Mouse (Mus musculus) kidney, embryonic 14.5 days (tissue): Measurements from ENCODE around the gene Letm1. TPM values are rescaled to one million over a fixed set of nuclear protein-coding genes. Genes with fewer than 3 reads are reported as not detected.
A peak's percentile ranks its signal among the peaks of the same experiment; 100 is the strongest.

Experiments used
- ATAC-seq: fragments of 200-750 bp; cut with Nextera tagmentation; 2 replicates; pipeline ENCODE4 v1.8.0; 2017; ENCODE audit warnings: moderate number of reproducible peaks, mild to moderate bottlenecking, moderate TSS enrichment, moderate library complexity; ENCODE audit not compliant: low FRiP score, low TSS enrichment
- H3K27ac ChIP-seq: fragments of 300-500 bp; sonication (generic); 2 replicates; pipeline ENCODE4 v1.5.1; 2014; ENCODE audit warnings: low read depth, mild to moderate bottlenecking, low read length, moderate library complexity, mixed read lengths
- H3K27me3 ChIP-seq: fragments of 300-500 bp; sonication (generic); 2 replicates; pipeline ENCODE4 v1.6.1; 2014; ENCODE audit warnings: mild to moderate bottlenecking, low read length; ENCODE audit not compliant: control insufficient read depth, insufficient read depth
- H3K36me3 ChIP-seq: fragments of 300-500 bp; sonication (generic); 2 replicates; pipeline ENCODE4 v1.6.1; 2014; ENCODE audit warnings: low read length, mixed read lengths; ENCODE audit not compliant: control insufficient read depth, insufficient read depth
- H3K4me1 ChIP-seq: fragments of 300-500 bp; sonication (generic); 2 replicates; pipeline ENCODE4 v1.6.1; 2014; ENCODE audit warnings: low read length, mixed read lengths; ENCODE audit not compliant: control insufficient read depth, insufficient read depth
- H3K4me2 ChIP-seq: fragments of 300-500 bp; sonication (generic); replicated peaks from 2 replicates; pipeline ENCODE4 v1.6.1; 2014; ENCODE audit warnings: low read depth, mild to moderate bottlenecking, low read length
- H3K4me3 ChIP-seq: fragments of 300-500 bp; sonication (generic); 2 replicates; pipeline ENCODE4 v1.5.1; 2014; ENCODE audit warnings: mild to moderate bottlenecking, low read length
- H3K9ac ChIP-seq: fragments of 300-500 bp; sonication (generic); 2 replicates; pipeline ENCODE4 v1.6.1; 2014; ENCODE audit warnings: low read depth, mild to moderate bottlenecking, low read length, moderate library complexity
- H3K9me3 ChIP-seq: fragments of 300-500 bp; sonication (generic); 2 replicates; pipeline ENCODE4 v1.6.1; 2016; ENCODE audit warnings: low read length; ENCODE audit not compliant: control insufficient read depth
- WGBS: fragments of 180-500 bp; shearing (Covaris S2); extraction: QIAGEN DNeasy Blood & Tissue Kit; methylation state at CpG from one replicate; pipeline ENCODE4 v1.1.7; 2014; 5-methylcytosine and 5-hydroxymethylcytosine counted together
- polyA plus RNA-seq: library from polyadenylated mRNA; unstranded; fragments of >200 nt; fragmentation: Nextera tagmentation; extraction: Ambion mirVana; gene quantifications from 2 replicates; pipeline ENCODE4 v1.2.1, GENCODE M21; 2014

Letm1 gene
- polyA plus RNA-seq, 1 experiment from 2014 or later = 51.1 TPM

DNA sequence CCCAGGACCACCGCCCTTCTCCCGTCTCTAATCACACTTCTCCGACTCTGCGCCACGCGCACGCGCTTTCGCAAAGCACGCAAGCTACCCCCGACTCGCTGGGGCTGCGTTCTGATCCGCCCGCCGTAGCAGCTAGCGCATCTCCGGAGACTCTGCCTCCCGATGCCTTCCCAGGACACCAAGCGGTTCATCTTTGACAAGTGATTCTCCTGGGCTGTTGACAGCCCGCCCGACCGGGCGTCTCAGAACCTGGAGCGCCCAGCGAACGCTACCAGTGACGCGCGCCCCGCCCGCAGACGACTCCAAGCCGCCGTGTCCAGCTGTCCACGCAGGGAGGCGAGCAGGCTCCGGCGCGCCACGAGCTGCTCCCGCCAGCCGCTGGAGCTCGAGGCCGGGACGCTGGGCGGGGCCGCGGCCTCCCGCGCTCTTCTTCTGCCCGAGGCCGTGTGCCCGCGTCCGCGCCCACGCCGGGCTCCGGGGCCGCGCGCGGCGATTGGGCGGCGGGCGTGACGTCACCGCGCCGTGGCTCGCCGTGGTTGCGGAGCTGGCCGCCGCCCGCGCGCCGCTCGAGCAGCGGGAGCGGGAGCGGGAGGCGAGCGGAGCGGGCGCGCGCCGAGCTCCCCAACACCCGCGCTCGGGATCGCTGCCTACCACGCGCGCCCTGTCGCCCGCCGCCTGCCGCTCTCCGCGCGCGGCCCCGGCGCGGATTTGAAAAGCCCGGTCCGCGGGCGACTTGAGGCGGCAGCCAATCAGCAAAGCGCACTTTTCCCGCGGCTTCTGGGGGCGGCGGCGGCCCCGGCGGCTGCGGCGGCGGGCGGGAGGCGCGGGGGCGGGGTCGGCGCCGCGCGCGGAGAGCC is 37.5 kb upstream of the Letm1 start, which contains the start of gene Nsd2:
Gene Nsd2, plus strand, starts transcription at position 850 of the 857 bp plus-strand sequence.
- peak within 1 kb of the TSS; percentile 98 for H3K9ac ChIP-seq
- peak within 1 kb of the TSS; percentile 99 for H3K4me3 ChIP-seq
- H3K4me1 ChIP-seq = peaks cover 32% of the 10 kb centered on the region
- ATAC-seq = peak; percentile 86
- H3K27ac ChIP-seq = peak within 1 kb of the TSS; percentile 98
- no peaks in the 10 kb centered on the region for H3K9me3 ChIP-seq
- under 1% methylated on average over 87 of the region's 136 CpGs for WGBS
- H3K4me2 ChIP-seq = peak within 1 kb of the TSS; percentile 90
- peaks cover 4% of the 10 kb centered on the region; the same call in 1 of the 2 replicates for H3K36me3 ChIP-seq
- no peaks in the 10 kb centered on the region for H3K27me3 ChIP-seq

DNA sequence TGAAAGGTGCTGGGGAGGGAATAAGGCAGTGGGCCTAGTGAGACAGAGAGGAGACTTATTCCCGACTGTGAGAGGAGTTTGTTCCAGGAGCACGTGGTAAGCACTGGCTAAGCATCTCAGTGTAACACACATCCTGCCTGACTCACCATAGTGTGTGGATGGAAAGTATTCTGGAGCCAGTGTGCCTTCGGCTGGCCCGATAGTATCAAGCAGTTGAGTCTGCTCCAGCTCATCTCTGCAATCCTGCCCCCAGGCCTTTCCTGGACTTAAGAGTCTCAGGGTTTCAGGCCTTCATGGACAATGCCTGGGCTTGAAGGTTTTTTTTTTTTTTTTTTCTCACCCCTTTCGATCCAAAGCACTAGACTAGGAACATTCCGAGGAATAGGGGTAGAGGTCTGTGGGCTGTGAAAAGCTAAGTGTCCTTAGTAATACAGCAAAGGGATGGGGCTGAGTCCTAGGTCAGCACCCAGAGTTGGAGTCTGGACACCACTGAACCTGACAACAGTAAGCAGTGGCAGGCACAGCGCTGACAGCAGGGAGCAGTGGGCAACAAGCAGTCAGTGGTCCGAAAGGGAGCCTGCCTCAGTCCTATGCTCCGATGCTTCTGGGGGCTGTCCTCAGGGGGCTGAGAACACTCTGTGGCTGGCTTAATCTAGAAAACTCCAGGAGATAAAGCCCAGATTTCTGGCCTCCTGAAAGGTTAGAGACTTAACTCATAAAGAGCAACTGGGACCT is 36.7 kb upstream of the Letm1 start:
- H3K4me1 ChIP-seq = peaks cover 32% of the 10 kb centered on the region
- peak; percentile 37 for ATAC-seq
- H3K4me3 ChIP-seq = peak overlapping the region; percentile 99
- 18% methylated on average over 9 of the region's 9 CpGs for WGBS
- no peaks in the 10 kb centered on the region for H3K36me3 ChIP-seq
- H3K9ac ChIP-seq = peak overlapping the region; percentile 98
- no peaks in the 10 kb centered on the region for H3K27me3 ChIP-seq
- peak overlapping the region; percentile 94 for H3K27ac ChIP-seq
- H3K9me3 ChIP-seq = no peaks in the 10 kb centered on the region
- H3K4me2 ChIP-seq = peak overlapping the region; percentile 90

- peaks cover 25% of the 10 kb centered on the region for H3K4me1 ChIP-seq
- H3K4me2 ChIP-seq = no peak overlapping the region
- H3K9me3 ChIP-seq = no peaks in the 10 kb centered on the region
- H3K27ac ChIP-seq = no peak overlapping the region
- no peak overlapping the region for H3K9ac ChIP-seq
- no peaks in the 10 kb centered on the region for H3K36me3 ChIP-seq
- no peak for ATAC-seq
- H3K27me3 ChIP-seq = no peaks in the 10 kb centered on the region
- H3K4me3 ChIP-seq = no peak overlapping the region
- 22% methylated on average over 5 of the region's 5 CpGs for WGBS
Observed at GRCm38 (mm10) chr5:33818104-33818503, 35.5 kb upstream of the Letm1 start.

DNA sequence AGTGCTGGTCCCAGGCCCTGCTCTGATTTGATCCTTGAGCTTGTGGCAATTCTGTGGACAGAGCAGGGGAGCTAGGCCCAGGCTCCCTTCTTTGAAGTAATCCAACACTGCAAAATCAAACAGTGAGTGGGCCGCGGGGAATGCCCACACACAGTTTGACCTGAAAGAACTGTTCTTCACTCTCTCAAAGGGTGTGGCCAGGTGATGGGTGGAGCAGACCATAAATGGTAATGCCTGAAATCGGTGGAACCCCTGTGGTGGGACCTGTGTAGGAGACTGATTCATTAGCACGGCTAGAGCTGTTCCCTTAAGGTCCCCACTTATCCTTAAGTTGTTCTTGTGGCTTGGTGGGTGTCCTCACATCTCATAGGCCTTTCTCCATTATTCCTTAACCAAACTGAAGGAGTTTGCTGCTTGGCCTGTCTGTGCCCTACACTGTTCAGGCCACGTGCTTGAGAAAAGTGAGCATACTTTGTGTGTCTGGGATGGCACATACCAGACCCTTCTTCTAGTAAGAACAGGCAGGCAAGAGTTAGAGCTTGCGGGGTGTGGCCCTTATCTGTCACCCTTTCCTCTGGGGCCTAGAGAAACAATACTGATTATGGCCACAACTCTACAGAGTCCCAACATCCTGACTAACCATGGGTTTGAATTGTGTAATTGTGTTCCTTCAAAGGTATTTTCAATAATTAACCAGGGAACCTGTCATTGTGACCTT is 33.5 kb upstream of the Letm1 start:
- Histone ChIP-seq H3K9ac (no peak overlapping the region), H3K4me1 (peaks cover 12% of the 10 kb centered on the region; the same call in 1 of the 2 replicates), H3K4me2 (no peak overlapping the region), H3K4me3 (no peak overlapping the region), H3K36me3 (no peaks in the 10 kb centered on the region), H3K27ac (no peak overlapping the region), H3K9me3 (no peaks in the 10 kb centered on the region), H3K27me3 (no peaks in the 10 kb centered on the region)
- no peak for ATAC-seq
- 74% methylated on average over 6 of the region's 6 CpGs for WGBS

GRCm38 (mm10) chr5:33811519-33811918 is 28.9 kb upstream of the Letm1 start:
- Histone ChIP-seq H3K4me1 (no peaks in the 10 kb centered on the region), H3K27me3 (no peaks in the 10 kb centered on the region), H3K9me3 (no peaks in the 10 kb centered on the region), H3K27ac (no peak overlapping the region), H3K4me3 (no peak overlapping the region), H3K4me2 (no peak overlapping the region), H3K36me3 (no peaks in the 10 kb centered on the region), H3K9ac (no peak overlapping the region)
- WGBS = 88% methylated on average over 4 of the region's 4 CpGs
- no peak for ATAC-seq

GRCm38 (mm10) chr5:33803337-33803736 is 20.7 kb upstream of the Letm1 start:
- no peaks in the 10 kb centered on the region for H3K4me1 ChIP-seq
- no peaks in the 10 kb centered on the region for H3K27me3 ChIP-seq
- no peak overlapping the region for H3K4me3 ChIP-seq
- no peak overlapping the region for H3K9ac ChIP-seq
- 87% methylated on average over 2 of the region's 2 CpGs for WGBS
- no peak for ATAC-seq
- H3K36me3 ChIP-seq = no peaks in the 10 kb centered on the region
- H3K4me2 ChIP-seq = no peak overlapping the region
- H3K9me3 ChIP-seq = peaks cover 16% of the 10 kb centered on the region; the same call in 1 of the 2 replicates
- H3K27ac ChIP-seq = no peak overlapping the region

DNA sequence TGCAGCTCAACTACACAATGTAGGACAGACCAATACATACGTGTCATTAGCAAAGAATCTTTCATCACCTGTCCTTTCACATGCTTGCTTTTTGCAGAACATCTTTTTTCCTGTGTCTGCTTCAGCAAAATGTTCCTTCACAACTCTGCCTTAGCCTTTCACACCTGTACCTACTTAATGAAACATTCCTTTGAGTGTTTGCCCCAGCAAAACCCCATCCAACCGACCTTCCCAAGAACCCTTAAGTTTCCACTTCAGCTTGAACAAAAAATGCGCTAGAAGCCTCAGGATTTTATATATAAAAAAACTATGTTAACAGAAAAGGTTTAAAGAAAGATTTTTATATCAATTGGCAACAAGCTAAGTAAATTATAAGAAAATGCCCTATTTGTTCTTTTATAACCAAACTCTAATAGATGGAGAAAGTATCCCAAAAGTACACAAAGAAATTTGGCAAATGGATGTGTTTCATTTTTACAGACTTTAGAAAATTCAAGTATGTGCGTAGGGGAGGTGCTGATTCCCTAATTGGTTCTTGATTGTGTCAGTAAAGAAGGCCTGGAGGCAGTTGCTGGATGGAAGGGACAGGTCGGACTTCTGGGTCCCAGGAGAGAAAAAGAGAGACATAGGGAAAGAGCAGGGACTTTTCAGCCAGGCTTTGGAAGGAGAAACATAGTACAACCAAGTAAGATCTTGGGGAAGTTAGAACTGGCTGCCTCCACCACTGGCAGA is 9.5 kb upstream of the Letm1 start:
- Histone ChIP-seq H3K36me3 (no peaks in the 10 kb centered on the region), H3K4me1 (no peaks in the 10 kb centered on the region), H3K4me3 (no peak overlapping the region), H3K9me3 (no peaks in the 10 kb centered on the region), H3K4me2 (no peak overlapping the region), H3K27me3 (no peaks in the 10 kb centered on the region), H3K9ac (no peak overlapping the region), H3K27ac (no peak overlapping the region)
- ATAC-seq = no peak
- 79% methylated on average over 5 of the region's 5 CpGs for WGBS

- Histone ChIP-seq H3K4me3 (peak overlapping the region; percentile 82), H3K9ac (peak overlapping the region; percentile 18), H3K27ac (no peak overlapping the region), H3K36me3 (peaks cover under 1% of the 10 kb centered on the region), H3K27me3 (no peaks in the 10 kb centered on the region), H3K4me1 (peaks cover 6% of the 10 kb centered on the region), H3K4me2 (peak overlapping the region; percentile 77), H3K9me3 (no peaks in the 10 kb centered on the region)
- ATAC-seq = peak; percentile 86
- WGBS = 3% methylated on average over 6 of the region's 6 CpGs
Observed at GRCm38 (mm10) chr5:33782999-33783390, 378 bp upstream of the Letm1 start.
